Mouse (Mus musculus): ENCODE results near the gene Crim1.

Gene Crim1

GRCm38 (mm10) chr17:78209646-78210045 is 9.6 kb downstream of the Crim1 start:
- DNase-seq (ENCODE audit: low read depth, low spot score): no peak

DNA sequence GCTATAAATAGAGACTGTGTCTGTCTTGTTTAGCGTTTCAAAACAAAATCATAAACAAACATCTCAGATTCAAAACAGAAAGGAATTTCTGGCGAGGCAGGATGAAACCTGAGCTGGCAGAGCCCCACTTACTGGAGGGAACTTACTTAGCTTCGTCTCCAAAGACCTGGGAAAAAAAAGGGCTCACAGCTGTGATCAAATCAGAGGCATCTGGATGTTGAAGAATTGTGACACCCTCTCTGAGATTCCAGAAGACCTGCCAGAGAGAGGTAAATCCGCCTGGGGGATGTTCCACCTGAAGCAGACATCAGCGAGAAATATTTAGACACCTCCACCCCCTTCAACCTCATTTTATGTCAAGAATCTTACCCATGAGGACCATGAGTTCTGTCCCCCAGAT is 11.8 kb downstream of the Crim1 start:
- no peak for DNase-seq (ENCODE audit: low read depth, low spot score)

GRCm38 (mm10) chr17:78213128-78213527 is 13.1 kb downstream of the Crim1 start:
- no peak for DNase-seq (ENCODE audit: low read depth, low spot score)

DNA sequence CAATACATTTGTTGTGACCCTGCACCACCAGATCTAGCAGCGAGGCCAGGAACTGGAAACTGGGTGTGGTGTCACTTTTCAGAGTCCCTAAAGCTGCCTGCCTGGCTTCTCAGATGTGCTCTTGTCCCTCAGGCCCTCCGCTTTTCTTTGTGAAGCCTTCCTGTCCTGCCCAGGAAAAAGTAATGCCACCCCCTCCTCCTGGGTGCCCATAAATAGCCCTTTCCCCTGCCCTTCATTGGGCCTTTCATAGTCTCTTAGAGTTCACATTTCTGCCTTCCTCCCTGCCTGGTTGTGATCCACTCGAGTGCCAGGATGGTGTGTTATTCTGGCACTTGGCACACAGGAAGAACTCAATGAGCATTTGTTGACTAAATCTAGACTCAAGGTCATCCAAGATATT is 16.5 kb downstream of the Crim1 start:
- DNase-seq (ENCODE audit: low read depth, low spot score): no peak

DNA sequence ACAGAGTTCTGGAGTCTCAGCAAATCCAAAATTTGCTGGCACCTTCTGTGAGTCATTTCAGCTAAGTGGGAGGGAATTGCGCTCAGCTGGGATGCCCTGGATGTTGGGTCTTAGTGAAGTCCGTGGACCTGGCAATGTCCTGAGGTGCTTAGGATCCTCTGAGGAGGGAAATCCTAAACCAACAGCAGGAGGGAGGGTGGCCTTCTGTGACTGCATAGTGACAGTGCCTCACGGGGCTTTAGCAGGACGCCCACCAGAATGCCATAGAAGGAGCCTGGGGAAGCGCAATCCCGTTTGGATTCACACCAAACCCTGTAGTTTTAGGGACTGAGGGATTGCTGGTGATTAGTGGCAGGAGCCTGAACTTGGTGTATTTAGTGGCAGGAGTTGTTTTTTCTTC is 17.4 kb downstream of the Crim1 start:
- DNase-seq (ENCODE audit: low read depth, low spot score): no peak

- DNase-seq (ENCODE audit: low read depth, low spot score): no peak
Observed at GRCm38 (mm10) chr17:78218506-78219232, 18.6 kb downstream of the Crim1 start.

- no peak for DNase-seq (ENCODE audit: low read depth, low spot score)
Observed at GRCm38 (mm10) chr17:78221007-78221642, 21.1 kb downstream of the Crim1 start.

DNA sequence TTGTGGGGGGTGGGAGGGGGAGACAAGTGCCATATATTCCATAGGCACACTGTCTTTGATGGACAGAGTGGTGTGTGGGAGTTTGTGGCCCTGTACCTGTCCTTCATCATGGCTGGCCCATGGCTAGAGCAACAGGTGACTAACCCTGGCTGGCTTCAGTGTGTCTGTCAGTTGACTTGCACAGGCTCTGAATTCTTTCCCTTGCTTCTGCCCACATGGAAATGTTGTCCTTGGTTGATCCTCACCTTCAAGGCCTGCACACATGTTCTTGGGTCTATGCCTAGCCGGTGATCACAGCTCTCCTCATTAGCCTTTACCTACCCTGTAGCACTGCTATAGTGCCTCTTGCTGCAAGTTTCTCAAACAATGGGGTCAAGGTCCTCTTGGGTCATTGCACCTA is 21.8 kb downstream of the Crim1 start:
- DNase-seq (ENCODE audit: low read depth, low spot score): no peak

DNA sequence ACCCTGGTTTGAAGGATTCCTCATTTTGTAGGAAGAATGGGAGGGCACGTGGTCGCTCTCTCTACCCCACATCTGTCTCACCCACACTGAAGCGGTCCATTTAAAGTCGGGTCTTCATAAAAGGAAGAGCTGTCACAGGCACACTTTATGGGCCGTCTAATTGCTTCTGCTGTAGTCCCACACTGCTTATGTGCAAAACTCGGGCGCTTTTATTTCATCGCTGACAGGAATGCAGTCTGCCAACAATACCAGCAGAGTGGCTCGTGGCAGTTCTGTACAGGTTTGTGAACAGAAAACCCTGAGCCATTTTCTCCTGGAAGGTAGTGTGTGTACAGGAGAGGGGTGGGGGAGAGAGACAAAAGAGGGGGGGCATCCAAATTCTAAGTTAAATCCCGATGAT is 23.9 kb downstream of the Crim1 start:
- no peak for DNase-seq (ENCODE audit: low read depth, low spot score)

- no peak for DNase-seq (ENCODE audit: low read depth, low spot score)
Observed at GRCm38 (mm10) chr17:78225547-78225946, 25.5 kb downstream of the Crim1 start.

GRCm38 (mm10) chr17:78227211-78227610 is 27.2 kb downstream of the Crim1 start:
- DNase-seq (ENCODE audit: low read depth, low spot score): no peak

DNA sequence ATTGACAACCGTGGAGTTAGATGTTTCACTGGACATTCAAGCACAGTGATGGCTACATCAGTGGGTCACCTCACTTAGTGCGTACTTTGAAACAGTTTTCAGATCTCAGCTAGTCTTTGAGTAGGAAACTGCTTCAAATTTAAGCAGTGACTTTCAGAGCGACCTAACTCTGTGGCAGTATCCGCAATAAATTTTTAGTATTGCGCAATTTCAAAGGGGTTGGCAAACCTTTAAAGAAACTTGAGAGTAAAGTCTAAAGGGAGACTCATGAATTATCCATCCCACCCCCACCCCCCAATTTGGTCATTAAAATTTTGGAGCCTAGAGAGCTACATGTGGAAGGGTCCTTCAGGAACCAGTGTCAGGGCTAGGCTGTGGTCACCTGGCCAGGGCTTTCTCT is 31.5 kb downstream of the Crim1 start:
- no peak for DNase-seq (ENCODE audit: low read depth, low spot score)

DNA sequence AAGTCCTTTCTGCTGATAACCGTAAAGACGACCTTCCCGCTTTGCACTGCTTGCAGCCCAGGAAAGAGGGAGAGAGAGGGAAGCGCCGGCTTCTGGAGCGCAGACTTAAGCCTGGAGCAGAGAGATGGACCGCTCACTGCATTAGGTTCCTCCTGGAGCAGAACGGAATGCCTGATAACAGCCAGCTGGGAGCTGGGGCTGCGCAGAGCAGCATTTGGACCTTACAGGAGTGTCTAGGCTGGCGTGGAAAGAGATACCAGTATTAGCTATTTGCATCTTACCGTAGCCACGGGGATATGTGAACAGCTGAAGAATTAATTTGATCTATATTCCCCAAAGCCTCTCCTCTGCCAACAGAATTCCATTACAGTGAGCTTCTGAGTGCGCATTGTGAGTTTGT is 32.7 kb downstream of the Crim1 start:
- no peak for DNase-seq (ENCODE audit: low read depth, low spot score)

GRCm38 (mm10) chr17:78233873-78234272 is 33.8 kb downstream of the Crim1 start:
- DNase-seq (ENCODE audit: low read depth, low spot score): no peak

GRCm38 (mm10) chr17:78236126-78236525 is 36.1 kb downstream of the Crim1 start:
- DNase-seq (ENCODE audit: low read depth, low spot score): no peak

- no peak for DNase-seq (ENCODE audit: low read depth, low spot score)
Observed at GRCm38 (mm10) chr17:78237954-78238353, 37.9 kb downstream of the Crim1 start.

GRCm38 (mm10) chr17:78240161-78240560 is 40.1 kb downstream of the Crim1 start:
- DNase-seq (ENCODE audit: low read depth, low spot score): no peak

GRCm38 (mm10) chr17:78241238-78241637 is 41.2 kb downstream of the Crim1 start:
- DNase-seq (ENCODE audit: low read depth, low spot score): no peak

DNA sequence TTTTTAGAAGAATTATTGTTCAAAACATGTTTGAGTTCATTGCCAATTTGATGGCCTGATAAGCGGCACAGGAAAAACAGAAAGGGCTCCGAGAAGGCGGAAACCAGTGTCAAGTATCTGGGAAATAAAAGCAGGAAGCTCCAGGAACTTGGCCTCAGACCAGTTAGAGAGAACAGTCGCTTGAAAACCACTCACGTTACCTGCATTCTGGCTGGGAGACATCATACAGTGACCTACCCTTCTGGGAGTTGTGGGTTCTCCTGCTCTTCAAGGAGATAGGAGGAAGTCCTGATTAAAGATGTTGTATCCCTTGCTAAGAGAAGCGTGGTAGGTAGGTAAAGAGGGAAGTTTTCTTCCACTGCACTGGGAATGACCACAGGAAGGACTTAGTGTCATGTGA is 44.7 kb downstream of the Crim1 start:
- DNase-seq (ENCODE audit: low read depth, low spot score): no peak

DNA sequence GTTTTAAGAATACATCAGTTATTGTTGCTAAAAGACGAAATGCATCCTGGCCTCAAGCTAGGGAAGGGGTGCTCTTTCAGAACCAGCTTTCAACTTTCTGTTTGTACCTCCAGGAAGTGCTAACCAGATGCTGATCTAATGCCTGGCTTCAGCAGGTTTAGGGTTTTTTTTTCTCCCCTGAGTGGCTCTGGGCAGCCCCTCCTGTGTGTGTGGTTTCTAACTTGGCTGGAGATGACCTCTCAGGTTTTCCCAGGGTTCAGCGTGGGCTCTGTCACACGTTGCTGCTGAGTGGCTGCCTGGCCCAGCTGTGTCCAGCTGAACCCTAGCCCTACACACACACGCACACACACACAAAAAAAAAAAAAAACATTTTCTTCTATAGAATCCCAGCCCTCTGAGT is 45.4 kb downstream of the Crim1 start:
- DNase-seq (ENCODE audit: low read depth, low spot score): no peak

GRCm38 (mm10) chr17:78246634-78247383 is 46.8 kb downstream of the Crim1 start:
- no peak for DNase-seq (ENCODE audit: low read depth, low spot score)

- DNase-seq (ENCODE audit: low read depth, low spot score): no peak
Observed at GRCm38 (mm10) chr17:78248197-78248596, 48.1 kb downstream of the Crim1 start.

DNA sequence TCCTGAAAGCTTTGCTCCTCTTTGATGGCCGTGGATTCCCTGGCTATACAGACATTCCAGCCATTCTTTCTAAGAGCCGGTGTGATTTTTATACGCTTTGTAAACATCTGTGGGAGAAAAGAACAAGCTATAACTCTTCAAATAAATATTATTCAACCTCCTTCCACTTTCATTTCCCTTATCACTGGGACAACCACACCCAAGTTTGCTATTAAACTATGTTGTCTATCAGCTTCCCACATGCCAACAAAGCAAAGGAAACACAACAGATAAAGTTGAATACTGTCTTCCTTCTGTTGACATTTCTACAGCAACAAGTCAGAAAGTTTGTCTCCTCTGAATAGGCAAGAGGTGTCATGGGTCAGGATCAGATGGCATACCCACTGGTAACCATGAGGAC is 48.9 kb downstream of the Crim1 start:
- DNase-seq (ENCODE audit: low read depth, low spot score): no peak

Data from brain, embryonic 18.5 days (tissue).